Mouse (Mus musculus) cortical plate, adult 2 months (tissue): Measurements from ENCODE around the gene Myo9b. TPM values are rescaled to one million over a fixed set of nuclear protein-coding genes. Genes with fewer than 3 reads are reported as not detected.
A peak's percentile ranks its signal among the peaks of the same experiment; 100 is the strongest.
"Not testable (repeated sequence)": the region's sequence is repeated elsewhere in the genome, so short reads cannot be mapped to it uniquely, and the experiment has no call there.

Source experiments
- H3K27ac ChIP-seq: fragments of 200-500 bp; 2 replicates; pipeline ENCODE4 v1.5.1; 2012; ENCODE audit warnings: low read length, control low read depth, inconsistent platforms; ENCODE audit not compliant: insufficient read depth
- H3K4me1 ChIP-seq: fragments of 200-500 bp; 2 replicates; pipeline ENCODE4 v1.6.1; 2011; ENCODE audit warnings: low read length; ENCODE audit not compliant: control insufficient read depth, insufficient read depth
- H3K4me3 ChIP-seq: fragments of 200-500 bp; 2 replicates; pipeline ENCODE4 v1.5.1; 2011; ENCODE audit warnings: mild to moderate bottlenecking, low read length, control low read depth; ENCODE audit not compliant: insufficient read depth
- CTCF ChIP-seq: fragments of 200-500 bp; IDR thresholded peaks from 2 replicates; pipeline ENCODE4 v1.5.1; 2011; ENCODE audit warnings: mild to moderate bottlenecking, control low read depth, low read length; ENCODE audit not compliant: insufficient read depth; ENCODE audit errors: extremely low read depth
- POLR2A ChIP-seq: fragments of 200-500 bp; IDR thresholded peaks from 2 replicates; pipeline ENCODE4 v1.6.1; 2011; ENCODE audit warnings: mild to moderate bottlenecking, low read length, control low read depth; ENCODE audit not compliant: insufficient read depth; ENCODE audit errors: extremely low read depth
- polyA plus RNA-seq: library from polyadenylated mRNA; depleted of rRNA; stranded (reverse); fragments of >200 nt; gene quantifications from 2 replicates; pipeline ENCODE4 v1.2.3, GENCODE M21; 2012

The Myo9b gene
- polyA plus RNA-seq, 1 experiment: 28.5 TPM

DNA sequence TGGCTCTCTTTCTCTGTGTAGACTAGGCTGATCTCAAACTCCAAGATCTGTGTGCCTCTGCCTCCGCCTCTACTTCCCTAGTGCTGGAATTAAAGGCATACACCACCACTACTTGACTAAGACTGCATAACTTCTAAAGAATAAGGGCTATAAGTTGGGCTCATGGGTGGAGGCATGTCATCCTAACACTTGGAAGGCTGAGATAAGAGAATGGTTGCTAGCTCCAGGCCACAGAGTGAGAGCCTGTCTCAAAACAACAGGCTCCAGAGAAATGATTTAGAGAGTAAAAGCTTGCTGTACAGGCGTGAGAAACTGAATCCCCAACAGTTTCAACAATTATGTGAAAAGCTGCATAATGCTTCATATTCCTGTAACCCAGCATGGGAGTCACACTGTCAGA lies 41.4 kb downstream of the Myo9b start:
- TF ChIP-seq CTCF (no peak), POLR2A (no peak)
- Histone ChIP-seq H3K27ac (no peak overlapping the region), H3K4me1 (peaks cover 2% of the 10 kb centered on the region; the same call in 1 of the 2 replicates), H3K4me3 (no peak overlapping the region)

DNA sequence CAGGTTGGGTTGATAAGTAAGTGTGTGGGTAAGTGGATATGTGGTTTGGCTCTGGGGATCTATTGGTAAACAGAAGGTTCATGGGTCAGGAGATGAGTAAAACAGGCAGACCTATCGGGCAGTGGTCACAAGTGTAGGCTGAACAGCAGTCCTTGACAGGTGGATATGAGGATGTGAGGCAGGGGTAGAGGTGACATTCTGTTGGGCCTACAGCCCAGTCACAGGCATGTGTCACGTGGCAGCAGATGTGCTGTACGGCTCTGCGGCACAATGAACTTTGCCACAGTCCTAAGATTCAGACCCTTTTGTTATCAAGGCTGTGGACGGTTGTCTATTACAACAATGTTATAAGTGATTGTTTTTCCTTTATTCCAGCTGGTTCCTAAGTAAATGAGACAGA lies 43.5 kb downstream of the Myo9b start:
- H3K27ac ChIP-seq: no peak overlapping the region

GRCm38 (mm10) chr8:71316486-71317031 lies 44.0 kb downstream of the Myo9b start:
- no peak for TF ChIP-seq POLR2A
- TF ChIP-seq CTCF: no peak
- Histone ChIP-seq H3K4me3 (no peak overlapping the region), H3K4me1 (peaks cover 2% of the 10 kb centered on the region; the same call in 1 of the 2 replicates), H3K27ac (no peak overlapping the region)

More for the DNA sequence above, 43.5 kb downstream of the Myo9b start:
- Histone ChIP-seq H3K4me3 (no peak overlapping the region), H3K4me1 (peaks cover 2% of the 10 kb centered on the region; the same call in 1 of the 2 replicates)
- TF ChIP-seq POLR2A (no peak), CTCF (no peak)

DNA sequence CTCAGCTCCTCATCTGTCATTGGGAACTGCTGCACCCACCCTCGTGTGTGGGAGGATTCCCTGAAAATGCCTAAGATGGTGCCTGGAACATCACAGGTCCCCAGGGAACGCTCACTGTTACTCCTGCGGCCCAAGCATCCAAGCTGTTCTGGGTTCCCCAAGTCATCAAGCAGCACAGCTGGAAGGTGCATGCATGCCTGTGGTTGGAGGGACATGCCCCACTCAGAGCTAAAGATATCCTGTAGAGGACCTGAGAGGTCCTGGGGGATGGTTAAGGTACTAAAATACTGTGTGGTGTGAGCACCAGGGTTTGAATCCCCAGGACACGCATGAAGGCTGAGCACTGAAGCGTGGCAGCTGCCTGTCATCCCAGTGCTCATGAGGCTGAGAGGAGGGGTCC lies 46.1 kb downstream of the Myo9b start:
- H3K4me1 ChIP-seq, H3K4me3 ChIP-seq, H3K27ac ChIP-seq: not testable (repeated sequence)

GRCm38 (mm10) chr8:71319760-71320159 lies 47.2 kb downstream of the Myo9b start:
- not testable (repeated sequence) for H3K27ac ChIP-seq, H3K4me1 ChIP-seq, H3K4me3 ChIP-seq

DNA sequence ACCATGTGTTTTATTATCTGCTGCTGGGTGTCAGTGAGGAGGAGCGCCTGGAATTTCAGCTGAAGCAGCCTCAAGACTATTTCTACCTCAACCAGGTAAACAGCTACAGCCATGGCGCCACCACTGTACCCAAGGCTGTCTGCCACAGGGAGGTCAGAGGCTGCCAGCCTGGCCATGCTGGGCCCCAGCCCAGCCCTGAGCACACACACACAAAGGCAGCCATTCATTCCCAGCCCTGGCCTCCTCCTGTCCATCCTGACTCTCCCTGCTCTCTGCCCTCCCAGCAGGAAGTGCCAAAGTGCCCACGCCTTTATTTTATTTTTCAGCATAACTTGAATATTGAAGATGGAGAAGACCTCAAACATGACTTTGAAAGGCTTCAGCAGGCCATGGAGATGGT lies 50.4 kb downstream of the Myo9b start:
- no peak for TF ChIP-seq CTCF
- TF ChIP-seq POLR2A: no peak
- H3K4me1 ChIP-seq: no peaks in the 10 kb centered on the region
- no peak overlapping the region for H3K27ac ChIP-seq
- H3K4me3 ChIP-seq: no peak overlapping the region

DNA sequence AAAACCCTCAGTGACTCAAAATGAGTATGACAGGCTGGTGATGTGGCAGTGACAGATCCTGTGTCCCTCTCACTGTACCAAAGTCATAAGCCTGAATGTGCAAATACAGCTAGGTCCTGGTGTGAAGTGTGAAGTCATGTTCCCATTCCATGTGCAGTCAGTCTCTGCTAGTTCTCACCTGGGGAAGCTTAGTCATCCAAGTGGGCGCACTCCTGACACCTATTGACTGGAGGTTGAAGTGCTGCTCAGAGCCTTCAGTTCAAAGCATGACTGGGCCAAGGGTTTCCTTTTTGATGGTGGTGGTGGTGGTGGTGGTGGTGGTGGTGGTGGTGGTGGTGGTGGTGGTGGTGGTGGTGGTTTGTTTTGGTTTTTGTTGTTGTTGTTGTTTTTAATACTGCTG lies 52.3 kb downstream of the Myo9b start:
- Histone ChIP-seq H3K4me1 (no peaks in the 10 kb centered on the region), H3K27ac (no peak overlapping the region), H3K4me3 (no peak overlapping the region)
- TF ChIP-seq CTCF (peak; percentile 33), POLR2A (no peak)

DNA sequence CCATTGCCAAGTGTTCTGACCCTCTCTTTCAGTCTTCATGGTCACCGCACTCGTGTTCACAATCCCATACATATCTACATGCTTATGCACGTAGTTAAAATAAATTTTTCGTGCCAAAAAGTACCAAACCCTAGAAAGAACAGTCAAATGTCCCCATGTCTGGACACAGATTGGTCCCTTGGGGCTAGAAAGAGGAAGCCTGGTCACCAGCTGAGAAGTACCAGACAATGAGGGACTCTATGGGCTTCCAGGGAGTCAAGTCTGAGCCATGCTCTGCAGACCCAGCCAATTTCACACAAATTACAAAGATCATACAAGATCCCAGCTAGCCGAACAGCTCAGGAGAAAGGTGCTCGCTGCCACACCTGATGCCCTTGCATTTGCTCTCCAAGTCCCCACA lies 65.3 kb downstream of the Myo9b start:
- H3K4me1 ChIP-seq, H3K4me3 ChIP-seq, H3K27ac ChIP-seq: not testable (repeated sequence)

- Histone ChIP-seq H3K4me1 (no peaks in the 10 kb centered on the region), H3K27ac (no peak overlapping the region), H3K4me3 (no peak overlapping the region)
- TF ChIP-seq CTCF (peak; percentile 34; the same call in 1 of the 2 replicates), POLR2A (no peak)
Measured at GRCm38 (mm10) chr8:71340625-71341024, 68.1 kb downstream of the Myo9b start.

- Histone ChIP-seq H3K4me3 (no peak overlapping the region), H3K27ac (no peak overlapping the region), H3K4me1 (no peaks in the 10 kb centered on the region)
- TF ChIP-seq POLR2A: no peak
- no peak for TF ChIP-seq CTCF
Measured at GRCm38 (mm10) chr8:71346581-71346980, 74.1 kb downstream of the Myo9b start.

DNA sequence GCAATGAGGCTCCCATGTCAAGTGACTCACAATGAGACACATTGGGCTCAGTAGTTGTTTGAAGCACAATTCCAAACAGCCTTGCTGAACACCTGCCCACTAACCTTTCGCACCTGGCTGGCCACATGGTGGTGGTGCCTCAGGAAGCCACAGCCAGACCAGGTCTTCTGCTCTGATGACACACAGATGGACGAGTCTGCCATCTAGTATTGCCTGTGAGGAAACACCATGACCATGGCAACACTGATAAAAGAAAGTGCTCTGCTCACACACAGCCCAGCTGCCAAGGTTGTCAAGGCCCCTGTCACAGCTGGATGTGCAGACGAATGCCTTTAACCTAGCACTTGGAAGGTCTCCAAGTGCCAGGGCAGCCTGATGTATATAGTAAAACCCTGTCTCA lies 78.6 kb downstream of the Myo9b start:
- Histone ChIP-seq H3K4me1 (no peaks in the 10 kb centered on the region), H3K27ac (no peak overlapping the region), H3K4me3 (no peak overlapping the region)
- no peak for TF ChIP-seq CTCF
- TF ChIP-seq POLR2A: no peak
